Mouse (Mus musculus): ENCODE data around the gene Cd300ld.
"Not testable (repeated sequence)": the region's sequence is repeated elsewhere in the genome, so short reads cannot be mapped to it uniquely, and the experiment has no call there.

Gene Cd300ld

GRCm38 (mm10) chr11:114989793-114990192, at the start of gene Cd300ld:
Gene Cd300ld (minus strand): TSS chr11:114989922.
- in situ Hi-C loops (cut with MboI; ENCODE audit: low sequenced_read_pairs): no loop called here

GRCm38 (mm10) chr11:115037669-115038068, 47.9 kb upstream of the Cd300ld start, which contains the start of gene Cd300ld5:
Gene Cd300ld5 (minus strand): TSS chr11:115037769.
- in situ Hi-C loops (cut with MboI; ENCODE audit: low sequenced_read_pairs): not testable (repeated sequence)

- in situ Hi-C loops (cut with MboI; ENCODE audit: low sequenced_read_pairs): not testable (repeated sequence)
Observed at GRCm38 (mm10) chr11:115026912-115027311, 37.2 kb upstream of the Cd300ld start, which contains the start of gene Cd300ld4. Gene Cd300ld4 (minus strand): TSS chr11:115027012.

- in situ Hi-C loops (cut with MboI; ENCODE audit: low sequenced_read_pairs): not testable (repeated sequence)
Observed at GRCm38 (mm10) chr11:115016093-115016492, 26.4 kb upstream of the Cd300ld start, which contains the start of gene Cd300ld2. Gene Cd300ld2 (minus strand): TSS chr11:115016193.

- in situ Hi-C loops (cut with MboI; ENCODE audit: low sequenced_read_pairs): no loop called here
Observed at GRCm38 (mm10) chr11:115004070-115004469, 14.3 kb upstream of the Cd300ld start.

- in situ Hi-C loops (cut with MboI; ENCODE audit: low sequenced_read_pairs): no loop called here
Observed at GRCm38 (mm10) chr11:115001474-115002040, 11.8 kb upstream of the Cd300ld start, which contains the start of gene Cd300c2. Gene Cd300c2 (minus strand): TSS chr11:115001880.

- in situ Hi-C loops (cut with MboI; ENCODE audit: low sequenced_read_pairs): no loop called here
Observed at GRCm38 (mm10) chr11:114981866-114982265, 7.9 kb downstream of the Cd300ld start.

- in situ Hi-C loops (cut with MboI; ENCODE audit: low sequenced_read_pairs): no loop called here
Observed at GRCm38 (mm10) chr11:114972726-114973125, 17.0 kb downstream of the Cd300ld start.

GRCm38 (mm10) chr11:114968752-114969207, 20.9 kb downstream of the Cd300ld start, which contains the start of gene Cd300c:
Gene Cd300c (minus strand): TSS chr11:114969157.
- in situ Hi-C loops (cut with MboI; ENCODE audit: low sequenced_read_pairs): no loop called here

GRCm38 (mm10) chr11:114965182-114965828, 24.4 kb downstream of the Cd300ld start:
- in situ Hi-C loops (cut with MboI; ENCODE audit: low sequenced_read_pairs): no loop called here

- in situ Hi-C loops (cut with MboI; ENCODE audit: low sequenced_read_pairs): no loop called here
Observed at GRCm38 (mm10) chr11:114960369-114960768, 29.4 kb downstream of the Cd300ld start.

GRCm38 (mm10) chr11:114934144-114934543, 55.6 kb downstream of the Cd300ld start, which contains the start of gene Cd300lb:
Gene Cd300lb (minus strand): TSS chr11:114934386.
- in situ Hi-C loops (cut with MboI; ENCODE audit: low sequenced_read_pairs): no loop called here

GRCm38 (mm10) chr11:114933591-114933990, 56.1 kb downstream of the Cd300ld start:
- in situ Hi-C loops (cut with MboI; ENCODE audit: low sequenced_read_pairs): no loop called here

All from CH12F3 (cell line).